Mouse (Mus musculus) hindbrain, embryonic 11.5 days (tissue): ENCODE data around the gene Fbxo46. TPM values are rescaled to one million over a fixed set of nuclear protein-coding genes. Genes with fewer than 3 reads are reported as not detected.

ENCODE experiments used
- ATAC-seq: fragments of 200-750 bp; cut with Nextera tagmentation; 2 replicates; pipeline ENCODE4 v1.8.0; 2017; ENCODE audit warnings: mild to moderate bottlenecking, moderate TSS enrichment, moderate library complexity; ENCODE audit not compliant: low FRiP score
- DNase-seq: peaks from one replicate; pipeline ENCODE4 v3.0.0-alpha.2; 2015; ENCODE audit warnings: low spot score
- H3K27ac ChIP-seq: fragments of 300-500 bp; sonication (generic); 2 replicates; pipeline ENCODE4 v1.5.1; 2014; ENCODE audit warnings: mild to moderate bottlenecking, low read depth, low read length
- H3K27me3 ChIP-seq: fragments of 300-500 bp; sonication (generic); 2 replicates; pipeline ENCODE4 v1.6.1; 2014; ENCODE audit warnings: mild to moderate bottlenecking, low read length, moderate library complexity, mixed read lengths; ENCODE audit not compliant: control insufficient read depth, insufficient read depth
- H3K36me3 ChIP-seq: fragments of 300-500 bp; sonication (generic); 2 replicates; pipeline ENCODE4 v1.6.1; 2014; ENCODE audit warnings: mild to moderate bottlenecking, low read length, moderate library complexity, mixed read lengths; ENCODE audit not compliant: control insufficient read depth, insufficient read depth
- H3K4me1 ChIP-seq: fragments of 300-500 bp; sonication (generic); replicated peaks from 2 replicates; pipeline ENCODE4 v1.6.1; 2014; ENCODE audit warnings: low read length, mixed read lengths; ENCODE audit not compliant: control insufficient read depth, insufficient read depth
- H3K4me2 ChIP-seq: fragments of 300-500 bp; sonication (generic); replicated peaks from 2 replicates; pipeline ENCODE4 v1.6.1; 2014; ENCODE audit warnings: mild to moderate bottlenecking, low read depth, low read length
- H3K4me3 ChIP-seq: fragments of 300-500 bp; sonication (generic); 2 replicates; pipeline ENCODE4 v1.5.1; 2014; ENCODE audit warnings: low read depth, low read length
- H3K9ac ChIP-seq: fragments of 300-500 bp; sonication (generic); 2 replicates; pipeline ENCODE4 v1.6.1; 2014; ENCODE audit warnings: low read depth, low read length
- H3K9me3 ChIP-seq: fragments of 300-500 bp; sonication (generic); 2 replicates; pipeline ENCODE4 v1.6.1; 2016; ENCODE audit warnings: low read length; ENCODE audit not compliant: control insufficient read depth
- WGBS: fragments of 180-500 bp; shearing (Covaris S2); extraction: QIAGEN DNeasy Blood & Tissue Kit; methylation state at CpG from one replicate; pipeline ENCODE4 v1.1.7; 2014; 5-methylcytosine and 5-hydroxymethylcytosine counted together
- polyA plus RNA-seq: library from polyadenylated mRNA; unstranded; fragments of >200 nt; fragmentation: Nextera tagmentation; extraction: Ambion mirVana; gene quantifications from 2 replicates; pipeline ENCODE4 v1.2.1, GENCODE M21; 2014

The Fbxo46 gene
- polyA plus RNA-seq, 1 experiment from 2014 or later: 8.7 TPM

DNA sequence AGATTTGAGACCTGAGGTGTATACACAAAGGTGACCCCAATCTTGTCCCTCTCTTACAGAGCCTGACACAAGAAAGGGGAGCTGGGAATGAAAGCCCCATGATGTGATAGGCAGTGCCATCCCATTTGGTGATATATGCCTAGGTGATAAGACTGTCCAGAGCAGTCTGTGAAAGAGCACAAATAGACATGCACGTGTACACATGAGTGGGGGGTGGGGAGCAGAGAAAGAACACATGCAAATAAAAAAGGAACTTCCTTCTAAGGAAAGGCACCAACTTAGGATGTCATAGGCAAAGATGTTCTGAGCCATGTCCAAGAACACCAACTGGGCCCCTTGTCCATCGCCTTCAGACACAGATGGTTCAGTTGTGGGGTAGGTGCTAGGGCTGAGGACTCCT, 15.2 kb upstream of the Fbxo46 start:
- Histone ChIP-seq H3K4me3 (no peak overlapping the region), H3K27me3 (no peaks in the 10 kb centered on the region), H3K36me3 (no peaks in the 10 kb centered on the region), H3K27ac (no peak overlapping the region), H3K9ac (no peak overlapping the region), H3K4me2 (no peak overlapping the region), H3K4me1 (no peaks in the 10 kb centered on the region), H3K9me3 (no peaks in the 10 kb centered on the region)
- DNase-seq: no peak
- 84% methylated on average over 2 of the region's 2 CpGs for whole genome bisulfite sequencing
- no peak for ATAC-seq

DNA sequence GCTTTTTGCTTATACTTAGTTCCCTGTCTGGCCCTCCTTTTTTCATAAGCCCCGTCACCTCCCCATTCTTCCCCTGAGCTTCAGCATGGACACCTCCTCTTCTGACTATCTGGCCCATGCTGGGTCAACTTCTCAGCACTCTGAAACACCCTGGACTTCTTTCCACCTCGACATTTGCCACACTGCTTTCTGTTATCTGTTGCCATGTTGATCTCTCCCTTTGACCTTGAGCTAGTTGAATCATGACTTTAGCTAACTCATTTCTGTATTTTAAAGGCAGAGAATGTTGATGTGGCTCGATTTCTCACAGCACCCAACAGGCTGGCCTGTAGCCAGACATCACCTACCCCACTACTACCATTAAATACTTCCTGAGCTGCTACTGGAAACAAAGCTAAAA, 12.2 kb upstream of the Fbxo46 start:
- Histone ChIP-seq H3K4me3 (no peak overlapping the region), H3K9ac (no peak overlapping the region), H3K27me3 (no peaks in the 10 kb centered on the region), H3K9me3 (no peaks in the 10 kb centered on the region), H3K36me3 (no peaks in the 10 kb centered on the region), H3K4me2 (no peak overlapping the region), H3K27ac (no peak overlapping the region), H3K4me1 (no peaks in the 10 kb centered on the region)
- no peak for DNase-seq
- WGBS: 60% methylated on average over 3 of the region's 3 CpGs
- ATAC-seq: no peak

DNA sequence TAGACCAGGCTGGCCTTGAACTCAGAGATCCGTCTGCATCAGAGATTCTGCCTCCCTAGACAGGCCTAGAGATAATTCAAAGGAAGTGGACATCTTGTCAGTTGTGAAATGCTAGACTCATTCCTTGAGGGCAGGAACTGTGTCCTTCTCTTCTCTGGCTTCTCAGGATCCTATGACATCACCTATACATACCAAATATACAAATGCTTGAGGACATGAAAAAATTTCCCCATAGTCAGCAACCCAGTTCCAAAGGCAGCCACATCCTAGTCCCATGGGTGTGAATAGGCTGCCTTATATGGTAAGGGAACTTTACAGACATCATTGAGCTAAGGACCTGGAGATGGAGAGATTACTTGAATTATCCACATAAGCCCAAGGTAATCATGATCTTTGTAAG, 10.1 kb upstream of the Fbxo46 start:
- H3K36me3 ChIP-seq: no peaks in the 10 kb centered on the region
- no peak overlapping the region for H3K4me2 ChIP-seq
- H3K27ac ChIP-seq: no peak overlapping the region
- no peak overlapping the region for H3K4me3 ChIP-seq
- no peaks in the 10 kb centered on the region for H3K27me3 ChIP-seq
- WGBS: 79% methylated on average over 1 of the region's 1 CpGs
- H3K9ac ChIP-seq: no peak overlapping the region
- no peak for ATAC-seq
- no peaks in the 10 kb centered on the region for H3K9me3 ChIP-seq
- DNase-seq: no peak
- H3K4me1 ChIP-seq: no peaks in the 10 kb centered on the region

DNA sequence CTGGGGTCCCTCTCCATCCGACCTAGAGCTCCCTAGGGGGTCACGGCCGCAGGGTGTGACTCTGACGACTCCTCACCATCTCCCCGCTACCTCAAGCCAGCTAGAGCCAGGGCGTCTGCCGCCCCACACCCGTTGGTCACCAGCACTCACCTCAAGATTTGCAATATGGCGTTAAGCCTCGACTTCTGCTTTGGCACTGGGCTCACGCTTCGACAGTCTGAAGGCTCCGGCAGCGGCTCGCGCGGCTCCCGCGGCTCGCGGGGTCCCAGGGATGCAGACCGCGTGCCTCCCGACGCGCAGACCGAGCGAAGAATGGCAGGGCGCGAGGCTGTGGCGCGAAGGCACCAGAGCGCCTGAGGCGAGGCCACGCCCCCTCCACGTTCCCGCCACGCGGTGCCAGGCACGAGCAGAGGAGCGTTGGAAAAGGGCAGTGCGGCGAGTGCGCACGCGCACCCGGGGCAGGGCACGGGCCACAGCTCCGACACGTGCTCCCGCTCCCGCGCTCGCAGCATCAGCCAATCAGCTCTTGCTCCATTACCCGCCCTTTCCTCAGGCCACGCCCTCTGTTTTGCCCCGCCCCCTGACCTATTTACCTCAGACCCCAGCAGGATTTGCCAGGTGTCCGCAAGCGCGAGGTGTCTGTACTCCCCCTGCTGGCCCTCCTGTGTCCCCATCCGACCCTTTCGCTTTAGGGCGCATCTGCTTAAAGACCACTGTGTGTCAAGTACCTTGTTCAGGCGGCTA, 1.5 kb upstream of the Fbxo46 start, which contains the start of gene Gm4969:
Gene Gm4969, minus strand, starts transcription at position 341 of the 744 bp plus-strand sequence.
- H3K36me3 ChIP-seq: no peaks in the 10 kb centered on the region
- 0 out of 2 replicates have a peak, but pooled peaks cover 4% of the 10 kb centered on the region for H3K9me3 ChIP-seq
- DNase-seq (peak; percentile 71), ATAC-seq (peak; percentile 30; the same call in 1 of the 2 replicates)
- H3K4me3 ChIP-seq: peak within 1 kb of the TSS; percentile 17; the same call in 1 of the 2 replicates
- H3K4me1 ChIP-seq: no peaks in the 10 kb centered on the region; the same call in 1 of the 2 replicates
- peaks cover 3% of the 10 kb centered on the region; the same call in 1 of the 2 replicates for H3K27me3 ChIP-seq
- WGBS: 20% methylated on average over 64 of the region's 64 CpGs
- H3K9ac ChIP-seq: no peak within 1 kb of the TSS
- H3K4me2 ChIP-seq: peak within 1 kb of the TSS; percentile 31
- H3K27ac ChIP-seq: no peak within 1 kb of the TSS

DNA sequence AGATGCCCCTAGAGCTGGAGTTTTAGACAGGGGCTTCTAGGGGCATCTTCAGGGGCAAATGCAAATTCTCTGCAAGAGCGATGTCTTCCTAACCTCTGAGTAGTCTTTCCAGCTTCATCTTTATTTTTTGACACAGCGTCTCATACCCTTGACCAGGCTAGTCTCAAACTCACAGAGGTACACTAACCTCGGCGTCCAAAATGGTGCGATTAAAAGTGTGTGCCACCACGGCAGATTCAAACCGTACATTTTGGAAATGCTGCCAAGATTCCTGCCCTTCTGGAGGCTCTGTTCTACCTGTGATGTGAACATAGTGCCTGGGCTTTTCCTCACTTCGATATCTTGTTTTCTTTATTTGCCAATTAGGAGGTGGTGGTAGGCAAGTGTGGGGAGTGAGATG, 576 bp upstream of the Fbxo46 start:
- ATAC-seq (peak; percentile 45), DNase-seq (peak; percentile 15)
- H3K9ac ChIP-seq: no peak overlapping the region
- no peak overlapping the region for H3K4me2 ChIP-seq
- H3K27ac ChIP-seq: no peak overlapping the region
- WGBS: 92% methylated on average over 8 of the region's 8 CpGs
- H3K36me3 ChIP-seq: no peaks in the 10 kb centered on the region
- peaks cover 3% of the 10 kb centered on the region; the same call in 1 of the 2 replicates for H3K27me3 ChIP-seq
- no peaks in the 10 kb centered on the region; the same call in 1 of the 2 replicates for H3K4me1 ChIP-seq
- no peak overlapping the region for H3K4me3 ChIP-seq
- H3K9me3 ChIP-seq: 0 out of 2 replicates have a peak, but pooled peaks cover 4% of the 10 kb centered on the region

DNA sequence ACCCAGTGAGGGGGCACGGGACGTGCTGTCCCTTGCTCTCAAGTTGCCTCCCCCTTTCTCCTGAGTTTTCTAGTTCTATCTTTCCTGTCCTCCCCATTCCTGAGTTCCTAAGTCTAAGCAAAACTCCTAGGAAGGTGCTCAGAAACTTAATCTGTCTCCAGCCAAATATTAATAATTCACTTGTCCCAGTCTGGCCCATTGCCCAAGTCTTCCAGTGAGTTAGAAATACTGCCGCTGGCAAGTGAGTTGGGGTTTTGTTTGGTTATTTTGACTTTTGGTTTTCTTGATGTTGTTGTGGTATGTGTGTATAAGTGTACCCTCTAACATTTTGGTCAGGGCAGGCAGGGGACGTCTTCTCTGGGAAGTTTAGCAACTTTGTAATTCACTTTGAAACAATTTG, 2.0 kb downstream of the Fbxo46 start:
- ATAC-seq: no peak
- Histone ChIP-seq H3K36me3 (no peaks in the 10 kb centered on the region), H3K4me1 (no peaks in the 10 kb centered on the region; the same call in 1 of the 2 replicates), H3K9me3 (0 out of 2 replicates have a peak, but pooled peaks cover 4% of the 10 kb centered on the region), H3K27me3 (peaks cover 3% of the 10 kb centered on the region; the same call in 1 of the 2 replicates), H3K9ac (no peak overlapping the region), H3K27ac (no peak overlapping the region), H3K4me2 (no peak overlapping the region), H3K4me3 (no peak overlapping the region)
- no peak for DNase-seq
- WGBS: 93% methylated on average over 4 of the region's 4 CpGs

DNA sequence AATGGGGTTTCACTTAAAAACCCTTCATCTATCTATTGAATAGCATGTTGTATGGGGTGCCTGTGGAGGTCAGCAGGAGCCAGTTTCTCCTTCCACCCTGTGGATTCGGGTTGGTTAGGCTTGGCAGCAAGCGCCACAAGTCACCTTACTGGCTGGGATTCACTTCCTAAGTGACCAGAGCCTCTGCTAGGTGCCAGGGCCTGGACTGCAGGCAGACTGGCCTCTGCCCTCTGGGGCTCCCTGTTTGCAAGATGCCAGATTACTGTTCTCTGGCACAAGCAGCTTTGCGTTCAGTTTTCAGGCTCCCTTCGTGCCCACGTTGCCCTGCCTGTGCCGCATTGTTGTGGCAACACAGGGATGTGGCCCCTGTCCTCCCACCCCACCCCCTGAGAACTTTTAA, 5.1 kb downstream of the Fbxo46 start:
- Histone ChIP-seq H3K4me3 (no peak overlapping the region), H3K4me2 (no peak overlapping the region), H3K4me1 (no peaks in the 10 kb centered on the region; the same call in 1 of the 2 replicates), H3K9ac (peak overlapping the region; percentile 11; the same call in 1 of the 2 replicates), H3K9me3 (no peaks in the 10 kb centered on the region), H3K36me3 (no peaks in the 10 kb centered on the region), H3K27ac (no peak overlapping the region), H3K27me3 (no peaks in the 10 kb centered on the region)
- ATAC-seq (no peak), DNase-seq (no peak)
- WGBS: 94% methylated on average over 6 of the region's 6 CpGs

DNA sequence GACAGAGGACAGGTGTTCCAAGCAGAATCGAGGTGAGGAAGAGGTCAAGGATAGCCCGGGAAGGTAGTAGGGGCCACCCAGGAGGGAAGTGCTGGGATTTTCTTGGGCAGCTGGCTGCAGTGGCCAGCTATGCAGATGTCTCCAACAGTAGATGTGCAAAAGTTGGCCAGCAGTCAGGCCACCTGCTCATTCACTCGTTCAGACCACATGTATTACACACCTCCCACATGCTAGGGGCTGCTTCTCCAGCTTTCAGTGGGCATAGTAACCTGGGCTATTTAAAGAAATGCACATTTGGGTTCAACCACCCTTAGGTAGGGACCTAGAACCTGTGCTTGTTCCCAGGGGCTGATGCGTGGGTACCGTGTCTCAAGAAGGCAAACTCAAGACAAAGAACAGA, 8.1 kb downstream of the Fbxo46 start:
- DNase-seq: no peak
- 91% methylated on average over 5 of the region's 5 CpGs for WGBS
- H3K36me3 ChIP-seq: no peaks in the 10 kb centered on the region

DNA sequence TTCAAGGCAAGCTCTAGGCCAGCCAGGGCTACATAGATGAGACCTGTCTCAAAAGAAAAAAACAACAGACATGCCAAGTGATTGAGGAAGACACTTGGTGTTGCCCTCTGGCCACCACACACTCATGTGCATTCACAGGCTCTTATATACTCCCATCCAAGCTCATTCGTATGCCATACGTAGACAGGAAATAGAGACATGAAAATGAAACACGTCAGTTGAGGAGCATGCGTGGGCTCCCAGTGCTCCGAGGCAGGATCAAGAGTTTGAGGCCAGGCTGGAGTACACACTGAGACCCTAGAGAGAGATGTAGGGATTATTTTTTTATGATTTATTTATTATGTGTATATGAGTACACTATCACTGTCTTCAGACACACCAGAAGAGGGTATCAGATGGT, 9.7 kb downstream of the Fbxo46 start:
- Histone ChIP-seq H3K27me3 (no peaks in the 10 kb centered on the region), H3K36me3 (no peaks in the 10 kb centered on the region), H3K4me2 (no peak overlapping the region), H3K9me3 (no peaks in the 10 kb centered on the region), H3K4me1 (0 out of 2 replicates have a peak, but pooled peaks cover 5% of the 10 kb centered on the region), H3K27ac (no peak overlapping the region), H3K4me3 (no peak overlapping the region), H3K9ac (no peak overlapping the region)
- DNase-seq: no peak
- 95% methylated on average over 5 of the region's 5 CpGs for WGBS
- no peak for ATAC-seq

More for the DNA sequence above, 8.1 kb downstream of the Fbxo46 start:
- Histone ChIP-seq H3K27ac (no peak overlapping the region), H3K4me1 (0 out of 2 replicates have a peak, but pooled peaks cover 5% of the 10 kb centered on the region), H3K4me3 (no peak overlapping the region), H3K9ac (no peak overlapping the region), H3K27me3 (no peaks in the 10 kb centered on the region), H3K9me3 (no peaks in the 10 kb centered on the region), H3K4me2 (no peak overlapping the region)
- no peak for ATAC-seq
